Mouse (Mus musculus) intestine, embryonic 16.5 days (tissue): ENCODE data around the gene Fam81b. TPM values are rescaled to one million over a fixed set of nuclear protein-coding genes. Genes with fewer than 3 reads are reported as not detected.

ENCODE experiments used
- ATAC-seq: fragments of 200-750 bp; cut with Nextera tagmentation; 2 replicates; pipeline ENCODE4 v1.8.0; 2017; ENCODE audit warnings: moderate TSS enrichment, moderate library complexity
- H3K27ac ChIP-seq: fragments of 300-500 bp; sonication (generic); 2 replicates; pipeline ENCODE4 v1.5.1; 2014; ENCODE audit warnings: mild to moderate bottlenecking, low read length
- H3K27me3 ChIP-seq: fragments of 300-500 bp; sonication (generic); replicated peaks from 2 replicates; pipeline ENCODE4 v1.6.1; 2014; ENCODE audit warnings: low read length, control low read depth, mixed read lengths; ENCODE audit not compliant: control insufficient read depth, insufficient read depth
- H3K36me3 ChIP-seq: fragments of 300-500 bp; sonication (generic); 2 replicates; pipeline ENCODE4 v1.6.1; 2014; ENCODE audit warnings: low read length, control low read depth; ENCODE audit not compliant: control insufficient read depth, insufficient read depth
- H3K4me1 ChIP-seq: fragments of 300-500 bp; sonication (generic); 2 replicates; pipeline ENCODE4 v1.6.1; 2014; ENCODE audit warnings: low read length, control low read depth, mixed read lengths; ENCODE audit not compliant: control insufficient read depth, insufficient read depth
- H3K4me2 ChIP-seq: fragments of 300-500 bp; sonication (generic); 2 replicates; pipeline ENCODE4 v1.6.1; 2014; ENCODE audit warnings: low read depth, low read length, control low read depth
- H3K4me3 ChIP-seq: fragments of 300-500 bp; sonication (generic); 2 replicates; pipeline ENCODE4 v1.5.1; 2014; ENCODE audit warnings: mild to moderate bottlenecking, low read length
- H3K9ac ChIP-seq: fragments of 300-500 bp; sonication (generic); 2 replicates; pipeline ENCODE4 v1.6.1; 2014; ENCODE audit warnings: low read depth, low read length
- H3K9me3 ChIP-seq: fragments of 300-500 bp; sonication (generic); 2 replicates; pipeline ENCODE4 v1.6.1; 2016; ENCODE audit warnings: low read length, control low read depth; ENCODE audit not compliant: control insufficient read depth
- WGBS: fragments of 180-500 bp; shearing (Covaris S2); extraction: QIAGEN DNeasy Blood & Tissue Kit; methylation state at CpG from one replicate; pipeline ENCODE4 v1.1.7; 2014; 5-methylcytosine and 5-hydroxymethylcytosine counted together
- polyA plus RNA-seq: library from polyadenylated mRNA; unstranded; fragments of >200 nt; fragmentation: Nextera tagmentation; extraction: Ambion mirVana; gene quantifications from 2 replicates; pipeline ENCODE4 v1.2.1, GENCODE M21; 2015

The Fam81b gene
- polyA plus RNA-seq, 1 experiment from 2014 or later: not detected

GRCm38 (mm10) chr13:76292050-76292449 is 12.8 kb downstream of the Fam81b start:
- Histone ChIP-seq H3K9ac (no peak overlapping the region), H3K27ac (no peak overlapping the region)
- WGBS: 58% methylated on average over 4 of the region's 4 CpGs

GRCm38 (mm10) chr13:76284597-76284996 is 20.3 kb downstream of the Fam81b start:
- Histone ChIP-seq H3K4me2 (no peak overlapping the region), H3K27me3 (no peaks in the 10 kb centered on the region), H3K9ac (no peak overlapping the region), H3K27ac (no peak overlapping the region), H3K4me3 (no peak overlapping the region), H3K36me3 (no peaks in the 10 kb centered on the region), H3K4me1 (no peaks in the 10 kb centered on the region), H3K9me3 (no peaks in the 10 kb centered on the region)
- 90% methylated on average over 3 of the region's 3 CpGs for WGBS
- no peak for ATAC-seq

More at GRCm38 (mm10) chr13:76292050-76292449, 12.8 kb downstream of the Fam81b start:
- Histone ChIP-seq H3K4me3 (no peak overlapping the region), H3K36me3 (no peaks in the 10 kb centered on the region), H3K9me3 (no peaks in the 10 kb centered on the region), H3K4me1 (no peaks in the 10 kb centered on the region), H3K4me2 (no peak overlapping the region), H3K27me3 (no peaks in the 10 kb centered on the region)
- ATAC-seq: no peak

- Histone ChIP-seq H3K36me3 (no peaks in the 10 kb centered on the region), H3K9me3 (no peaks in the 10 kb centered on the region), H3K4me3 (no peak overlapping the region), H3K4me1 (no peaks in the 10 kb centered on the region), H3K27me3 (no peaks in the 10 kb centered on the region), H3K9ac (no peak overlapping the region), H3K27ac (no peak overlapping the region), H3K4me2 (no peak overlapping the region)
- WGBS: 68% methylated on average over 5 of the region's 5 CpGs
- ATAC-seq: no peak
These were observed 40.4 kb downstream of the Fam81b start for GRCm38 (mm10) chr13:76264361-76265026.

GRCm38 (mm10) chr13:76258766-76259165 is 46.1 kb downstream of the Fam81b start:
- H3K9me3 ChIP-seq: no peaks in the 10 kb centered on the region
- no peaks in the 10 kb centered on the region for H3K36me3 ChIP-seq
- no peaks in the 10 kb centered on the region for H3K27me3 ChIP-seq
- no peak overlapping the region for H3K4me3 ChIP-seq
- H3K4me2 ChIP-seq: no peak overlapping the region
- WGBS: 55% methylated on average over 1 of the region's 1 CpGs
- no peak for ATAC-seq
- H3K9ac ChIP-seq: no peak overlapping the region
- no peaks in the 10 kb centered on the region for H3K4me1 ChIP-seq
- H3K27ac ChIP-seq: no peak overlapping the region

GRCm38 (mm10) chr13:76256350-76256749 is 48.5 kb downstream of the Fam81b start:
- Histone ChIP-seq H3K9ac (no peak overlapping the region), H3K4me1 (no peaks in the 10 kb centered on the region), H3K4me3 (no peak overlapping the region), H3K9me3 (no peaks in the 10 kb centered on the region), H3K27ac (no peak overlapping the region), H3K36me3 (no peaks in the 10 kb centered on the region), H3K27me3 (no peaks in the 10 kb centered on the region), H3K4me2 (no peak overlapping the region)
- WGBS: 59% methylated on average over 3 of the region's 3 CpGs
- ATAC-seq: peak; percentile 46

- Histone ChIP-seq H3K27me3 (no peaks in the 10 kb centered on the region), H3K27ac (no peak overlapping the region), H3K9ac (no peak overlapping the region), H3K9me3 (no peaks in the 10 kb centered on the region), H3K4me1 (no peaks in the 10 kb centered on the region), H3K36me3 (no peaks in the 10 kb centered on the region), H3K4me3 (no peak overlapping the region), H3K4me2 (no peak overlapping the region)
- 69% methylated on average over 7 of the region's 7 CpGs for WGBS
- no peak for ATAC-seq
These were observed 54.8 kb downstream of the Fam81b start for GRCm38 (mm10) chr13:76250092-76250491.

GRCm38 (mm10) chr13:76249066-76249465 is 55.8 kb downstream of the Fam81b start:
- Histone ChIP-seq H3K4me1 (no peaks in the 10 kb centered on the region), H3K9ac (no peak overlapping the region), H3K27me3 (no peaks in the 10 kb centered on the region), H3K9me3 (no peaks in the 10 kb centered on the region), H3K4me3 (no peak overlapping the region), H3K36me3 (no peaks in the 10 kb centered on the region), H3K27ac (no peak overlapping the region), H3K4me2 (no peak overlapping the region)
- WGBS: 59% methylated on average over 1 of the region's 1 CpGs
- ATAC-seq: no peak

GRCm38 (mm10) chr13:76215397-76215796 is 89.5 kb downstream of the Fam81b start:
- Histone ChIP-seq H3K4me1 (no peaks in the 10 kb centered on the region), H3K4me2 (no peak overlapping the region), H3K4me3 (no peak overlapping the region), H3K9ac (no peak overlapping the region), H3K36me3 (no peaks in the 10 kb centered on the region), H3K9me3 (no peaks in the 10 kb centered on the region), H3K27me3 (no peaks in the 10 kb centered on the region), H3K27ac (no peak overlapping the region)
- WGBS: 48% methylated on average over 2 of the region's 2 CpGs
- 0 out of 2 replicates have a peak, but pooled peaks have one; percentile 40 for ATAC-seq

GRCm38 (mm10) chr13:76214928-76215327 is 89.9 kb downstream of the Fam81b start:
- Histone ChIP-seq H3K27ac (no peak overlapping the region), H3K9ac (no peak overlapping the region), H3K4me2 (no peak overlapping the region), H3K27me3 (no peaks in the 10 kb centered on the region), H3K4me1 (no peaks in the 10 kb centered on the region), H3K36me3 (no peaks in the 10 kb centered on the region), H3K4me3 (no peak overlapping the region), H3K9me3 (no peaks in the 10 kb centered on the region)
- ATAC-seq: no peak
- 85% methylated on average over 2 of the region's 2 CpGs for WGBS

- H3K27me3 ChIP-seq: no peaks in the 10 kb centered on the region
These were observed 104.9 kb downstream of the Fam81b start for GRCm38 (mm10) chr13:76199943-76200342.

More at GRCm38 (mm10) chr13:76199943-76200342, 104.9 kb downstream of the Fam81b start:
- ATAC-seq: no peak
- peaks cover 3% of the 10 kb centered on the region; the same call in 1 of the 2 replicates for H3K36me3 ChIP-seq
- no peaks in the 10 kb centered on the region for H3K9me3 ChIP-seq
- no peak overlapping the region for H3K4me3 ChIP-seq
- no peak overlapping the region for H3K4me2 ChIP-seq
- no peak overlapping the region for H3K9ac ChIP-seq
- WGBS: 72% methylated on average over 4 of the region's 4 CpGs
- no peaks in the 10 kb centered on the region for H3K4me1 ChIP-seq
- H3K27ac ChIP-seq: no peak overlapping the region
